Mouse (Mus musculus) bone marrow macrophage, adult 2 months (primary cell): ENCODE data around the gene Sbno1.

Experiments
- CTCF ChIP-seq: IDR thresholded peaks from 2 replicates; pipeline ENCODE4 v1.5.1; 2012; ENCODE audit warnings: low read depth, mild to moderate bottlenecking, low read length, moderate library complexity
- POLR2A ChIP-seq: IDR thresholded peaks from 2 replicates; pipeline ENCODE4 v1.6.1; 2012; ENCODE audit warnings: mild to moderate bottlenecking, low read depth, low read length, borderline replicate concordance

DNA sequence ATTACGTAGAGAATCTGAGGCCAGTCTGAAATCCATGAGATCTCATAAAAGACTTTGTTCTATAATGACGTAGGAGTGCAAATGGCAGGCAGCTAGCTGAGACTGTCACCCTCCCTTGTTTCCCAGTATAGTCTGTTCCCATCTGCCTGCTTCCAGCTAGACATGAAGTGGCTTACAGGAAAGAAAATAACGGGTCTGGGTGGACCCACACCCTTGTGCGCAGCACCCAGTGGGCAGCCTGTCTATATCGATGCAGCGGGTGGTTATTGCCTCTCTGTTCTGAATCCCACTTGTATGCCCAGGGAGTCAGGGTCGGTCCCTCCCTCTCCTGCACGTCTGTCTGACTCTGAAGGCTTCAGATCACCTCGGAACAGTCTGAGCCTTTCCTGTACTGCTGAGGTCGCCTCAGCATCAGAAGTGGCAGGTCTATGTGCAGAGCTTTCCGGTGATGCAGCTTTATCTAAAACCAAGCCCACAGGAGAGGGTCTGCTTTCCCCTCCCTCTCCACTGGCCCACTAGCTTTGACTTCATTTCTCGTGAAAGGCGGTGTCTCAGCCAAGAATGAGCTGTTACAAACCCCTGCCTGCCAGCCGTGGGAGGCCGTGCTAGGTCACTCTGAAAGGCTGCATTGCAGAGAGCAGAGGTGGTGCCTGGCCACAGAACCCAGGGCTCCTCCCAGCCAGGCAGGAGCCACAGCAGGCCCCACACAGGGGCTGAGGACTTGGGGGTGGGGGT lies 26.9 kb upstream of the Sbno1 start:
- no peak for TF ChIP-seq POLR2A
- no peak for TF ChIP-seq CTCF
